Mouse (Mus musculus) erythroblast, adult 5-6 weeks (primary cell): ENCODE measurements around the gene Alkbh7. TPM values are rescaled to one million over a fixed set of nuclear protein-coding genes. Genes with fewer than 3 reads are reported as not detected.

Experiments used
- ATAC-seq: replicated peaks from 2 replicates; pipeline ENCODE4 v1.8.0; 2016; ENCODE audit warnings: moderate number of reproducible peaks, mild to moderate bottlenecking, moderate TSS enrichment, inconsistent platforms; ENCODE audit not compliant: poor library complexity, low FRiP score, severe bottlenecking
- total RNA-seq, 2 experiments: library from RNA; stranded (forward) in 1 of 2; stranded (reverse) in 1 of 2; fragments of 150-400 nt in 1 of 2; fragments of 200-764, 138-1000 nt in 1 of 2; gene quantifications; 2 replicates each; pipeline versions ENCODE4 v1.2.3 to v1.2.4; 2015 to 2017; ENCODE audit warnings: low replicate concordance in 2 of 2

Alkbh7 gene
- total RNA-seq (2015; ENCODE audit: low replicate concordance) (not detected in 2 replicates), total RNA-seq (2017; ENCODE audit: low replicate concordance) (2.5 and 8.9 TPM in 2 replicates)

GRCm38 (mm10) chr17:56997029-56997667 is at the start of gene Alkbh7:
Gene Alkbh7, plus strand, starts transcription at chr17:56997339.
- peak; percentile 95 for ATAC-seq

DNA sequence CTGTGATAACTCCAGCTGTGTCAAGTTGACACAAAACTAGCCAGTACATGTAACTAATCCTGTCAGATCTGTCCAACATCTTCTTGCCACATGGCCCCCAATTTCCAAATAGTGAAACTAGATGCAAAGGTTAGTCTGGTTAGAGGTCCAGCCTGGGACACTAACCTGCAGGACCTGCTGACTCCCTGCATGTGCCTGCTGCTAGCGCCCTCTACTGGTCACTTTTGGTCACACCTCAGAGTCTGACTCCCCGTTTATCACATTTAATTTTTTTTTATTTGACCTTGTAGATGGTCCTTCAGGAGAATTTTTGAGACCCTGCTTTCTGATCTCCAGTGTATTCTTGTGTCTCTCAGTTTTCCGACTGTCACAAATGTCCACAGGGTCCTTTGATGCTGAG is 46.2 kb upstream of the Alkbh7 start:
- ATAC-seq, result peak; percentile 85

DNA sequence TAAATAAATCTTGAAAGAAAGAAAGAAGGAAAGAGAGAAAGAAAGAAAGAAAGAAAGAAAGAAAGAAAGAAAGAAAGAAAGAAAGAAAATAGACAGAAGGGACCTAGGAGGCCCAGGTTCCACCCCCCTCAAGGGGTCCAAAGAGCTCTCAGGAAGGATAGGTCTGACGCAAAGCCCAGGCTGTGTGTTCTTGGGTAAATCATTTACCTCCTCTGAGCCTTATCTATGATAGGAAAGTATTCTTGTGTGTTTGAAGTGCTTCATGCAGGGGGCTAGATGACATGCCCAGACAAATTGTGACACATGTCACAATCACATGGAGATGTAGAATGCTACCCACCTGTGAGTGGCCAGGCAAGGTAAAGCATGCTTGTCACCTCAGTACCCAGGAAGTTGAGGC is 44.5 kb upstream of the Alkbh7 start:
- ATAC-seq, result no peak

GRCm38 (mm10) chr17:56954871-56955270 is 42.3 kb upstream of the Alkbh7 start:
- no peak for ATAC-seq

GRCm38 (mm10) chr17:56957763-56958429 is 39.2 kb upstream of the Alkbh7 start:
- peak; percentile 81 for ATAC-seq

DNA sequence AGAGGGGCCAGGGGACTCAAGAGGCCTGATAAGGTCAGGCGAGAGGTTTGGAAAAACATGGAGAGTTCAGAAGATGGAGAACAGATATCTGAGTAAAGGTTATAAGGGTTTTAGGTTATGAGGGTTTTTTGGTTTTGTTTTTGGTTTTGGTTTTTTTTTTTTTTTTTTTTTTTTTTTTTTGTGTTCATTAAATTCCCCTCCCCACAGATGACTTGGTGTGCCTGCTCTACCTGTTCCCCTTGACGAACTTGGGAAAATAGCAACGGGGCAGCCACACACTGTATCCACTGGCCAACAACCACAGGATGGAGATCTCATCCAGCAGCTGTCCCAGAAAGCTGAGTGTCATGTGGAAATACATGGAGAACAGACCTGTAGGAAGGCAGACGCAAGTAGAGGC is 38.5 kb upstream of the Alkbh7 start:
- no peak for ATAC-seq

GRCm38 (mm10) chr17:56961880-56962279 is 35.3 kb upstream of the Alkbh7 start:
- ATAC-seq, result no peak

GRCm38 (mm10) chr17:56962642-56963405 is 34.3 kb upstream of the Alkbh7 start:
- ATAC-seq, result no peak

DNA sequence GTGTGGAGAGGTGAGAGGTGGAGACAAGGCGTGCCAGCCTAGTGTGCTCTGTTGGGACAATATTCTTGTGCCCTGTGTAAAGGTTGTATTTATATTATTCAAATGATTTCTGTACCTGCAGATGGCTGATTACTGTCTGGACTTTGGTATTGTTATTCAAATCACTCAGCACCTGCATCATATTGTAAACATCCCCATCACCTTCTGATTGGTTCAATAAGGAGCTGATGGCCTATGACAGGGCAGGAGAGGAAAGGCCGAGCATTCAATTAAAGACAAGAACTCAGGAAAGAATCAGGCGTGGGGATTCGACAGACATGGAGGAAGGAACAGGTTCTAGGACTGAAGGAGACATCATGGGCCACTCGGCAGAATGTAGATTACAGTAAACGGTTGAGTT is 33.5 kb upstream of the Alkbh7 start:
- no peak for ATAC-seq

- ATAC-seq, result no peak
Observed at GRCm38 (mm10) chr17:56969321-56969720, 27.8 kb upstream of the Alkbh7 start.

DNA sequence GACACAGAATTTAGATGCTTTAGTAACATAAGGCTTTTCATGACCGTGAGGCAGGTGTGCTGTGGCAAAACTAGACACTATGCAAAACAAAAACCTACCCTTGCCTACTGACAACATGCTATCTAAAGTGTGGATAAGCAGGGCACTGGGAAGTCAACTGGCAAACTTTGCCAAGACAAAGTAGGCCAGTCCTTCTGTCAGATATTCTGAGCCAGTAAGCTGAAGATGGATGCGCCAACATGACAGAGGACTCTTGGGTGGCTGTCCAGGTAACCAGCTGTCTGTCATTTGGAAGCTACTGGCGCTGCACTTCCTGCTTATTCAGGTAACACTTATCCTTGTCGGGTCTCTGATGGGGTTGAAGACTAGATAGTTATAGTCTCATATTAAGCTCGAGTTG is 27.1 kb upstream of the Alkbh7 start:
- no peak for ATAC-seq

DNA sequence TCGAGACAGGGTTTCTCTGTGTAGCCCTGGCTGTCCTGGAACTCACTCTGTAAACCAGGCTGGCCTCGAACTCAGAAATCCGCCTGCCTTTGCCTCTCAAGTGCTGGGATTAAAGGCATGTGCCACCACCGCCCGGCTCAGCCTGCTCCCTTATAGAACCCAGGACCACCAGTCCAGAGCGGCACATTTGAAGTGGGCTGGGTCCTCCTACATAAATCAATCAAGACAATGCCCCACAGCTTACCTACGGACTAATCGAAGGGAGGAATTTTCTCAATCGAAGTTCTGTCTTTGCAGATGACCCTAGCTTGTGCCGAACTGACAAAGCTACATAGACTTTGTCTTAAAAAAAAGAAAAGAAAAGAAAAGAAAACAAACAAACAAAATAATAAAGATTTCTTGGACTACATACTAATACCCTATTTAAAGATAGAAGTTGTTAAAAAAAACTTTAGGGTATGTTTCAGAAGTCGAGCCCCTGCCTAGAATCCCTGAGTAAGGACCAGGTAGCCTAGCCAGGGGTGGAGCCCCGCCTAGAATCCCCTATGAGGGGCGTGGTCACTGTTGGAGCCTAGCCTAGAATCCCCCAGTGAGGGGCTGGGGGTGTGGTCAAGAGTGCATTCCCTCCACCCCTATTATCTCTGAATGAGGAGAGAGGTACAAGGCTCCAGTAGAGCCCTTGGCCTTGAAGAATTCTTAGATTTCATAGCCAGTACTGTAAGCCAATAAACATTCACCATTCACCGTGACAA is 23.0 kb upstream of the Alkbh7 start:
- ATAC-seq, result no peak

- ATAC-seq, result 0 out of 2 replicates have a peak, but pooled peaks have one; percentile 21
Observed at GRCm38 (mm10) chr17:56974708-56975240, 22.4 kb upstream of the Alkbh7 start.

DNA sequence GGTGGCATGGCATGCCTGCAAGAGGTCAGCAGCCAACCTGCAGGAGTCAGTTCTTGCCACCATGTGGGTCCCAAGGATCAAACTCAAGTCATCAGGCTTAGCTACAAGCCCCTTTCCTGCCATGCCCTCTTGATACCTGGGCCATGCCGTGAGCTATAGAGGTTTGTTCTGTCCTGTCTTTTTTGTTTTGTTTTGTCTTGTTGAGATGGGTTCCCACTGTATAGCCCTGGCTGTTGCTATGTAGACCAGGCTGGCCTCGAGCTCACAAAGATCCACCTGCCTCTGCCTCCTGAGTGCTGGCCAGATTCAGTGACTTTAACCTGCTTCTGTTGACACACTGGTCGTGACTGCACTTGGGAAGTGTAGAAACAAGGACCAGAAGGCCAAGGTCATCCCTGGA is 21.7 kb upstream of the Alkbh7 start:
- ATAC-seq, result no peak

DNA sequence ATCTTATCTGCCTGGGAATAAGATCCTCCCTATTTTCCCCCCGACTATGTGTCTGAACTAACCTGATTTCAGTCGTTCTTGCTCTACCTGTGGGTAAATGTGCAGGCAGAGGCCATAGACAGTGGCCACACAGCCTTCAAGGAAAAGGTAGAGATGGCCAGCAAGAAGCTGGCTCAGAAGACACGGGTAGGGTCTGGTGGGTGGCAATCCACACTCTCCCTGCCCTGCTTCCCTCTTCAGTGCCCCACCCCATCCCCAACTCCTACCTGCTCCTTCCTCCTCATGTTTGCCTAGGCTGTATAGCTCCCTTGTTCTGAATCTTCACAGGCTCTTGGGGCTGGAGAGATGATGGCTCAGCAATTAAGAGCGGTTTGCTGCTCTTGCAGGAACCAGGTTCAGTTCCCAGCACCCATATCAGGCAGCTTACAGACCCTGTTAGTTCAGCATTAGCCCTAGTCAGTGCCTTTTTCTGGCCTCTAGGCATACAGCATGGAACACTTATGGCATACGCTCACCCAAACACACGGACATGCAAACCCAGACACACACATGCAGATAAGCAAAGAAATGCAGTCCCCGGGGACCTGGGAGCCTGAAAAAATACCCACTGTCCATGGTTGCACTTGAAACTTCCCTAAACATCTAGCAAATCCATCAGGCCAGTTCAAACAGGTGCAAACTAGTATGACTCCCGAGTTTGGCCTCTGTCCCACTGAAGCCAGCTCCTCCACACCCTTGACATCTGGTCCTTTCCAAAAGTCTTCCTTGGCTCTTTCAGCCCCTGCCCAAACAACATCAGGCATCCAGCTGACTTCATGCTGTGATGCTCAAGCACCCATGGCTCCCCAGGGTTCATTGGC is 20.4 kb upstream of the Alkbh7 start:
- no peak for ATAC-seq

DNA sequence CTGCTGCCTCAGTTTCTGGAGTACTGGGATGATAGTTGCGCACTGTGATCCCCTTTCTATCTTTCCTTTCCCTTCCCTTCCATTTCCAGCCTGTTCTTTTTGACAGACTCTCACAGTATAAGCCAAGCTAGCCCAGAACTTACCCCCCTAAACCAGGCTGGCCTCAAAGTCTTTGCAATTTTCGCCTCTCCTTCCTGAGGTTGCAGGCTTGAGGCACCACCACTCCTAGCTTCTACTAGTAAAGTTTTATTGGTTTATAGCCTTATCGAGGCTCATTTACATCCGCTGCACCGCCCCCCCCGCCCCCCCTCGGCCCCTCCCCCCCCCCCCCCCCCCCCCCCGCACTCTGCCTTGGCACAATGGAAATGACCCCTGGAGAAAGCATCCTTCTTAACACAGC is 17.6 kb upstream of the Alkbh7 start:
- ATAC-seq, result no peak

DNA sequence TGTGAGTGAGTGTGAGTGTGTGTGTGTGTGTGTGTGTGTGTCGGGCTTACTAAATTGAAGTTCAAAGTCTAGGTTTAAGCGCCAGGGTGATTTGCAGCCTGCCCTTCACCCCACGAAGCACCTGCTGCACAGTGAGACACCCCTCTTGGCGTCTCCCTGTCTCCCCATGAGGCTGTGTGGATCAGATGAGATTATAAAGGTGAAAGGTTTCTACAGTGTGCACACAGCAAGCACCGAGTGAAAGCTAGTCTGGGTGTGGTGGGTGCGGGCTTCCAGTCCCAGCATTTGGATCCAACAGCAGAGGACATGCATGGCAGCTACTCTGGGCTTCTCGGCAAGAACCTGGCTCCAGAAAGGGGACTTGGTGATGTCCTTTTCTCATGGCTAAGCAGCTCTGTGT is 16.1 kb upstream of the Alkbh7 start:
- no peak for ATAC-seq

GRCm38 (mm10) chr17:56982013-56982412 is 15.1 kb upstream of the Alkbh7 start, which contains the start of gene Acer1:
Gene Acer1, minus strand, starts transcription at chr17:56982126.
- ATAC-seq, result no peak

DNA sequence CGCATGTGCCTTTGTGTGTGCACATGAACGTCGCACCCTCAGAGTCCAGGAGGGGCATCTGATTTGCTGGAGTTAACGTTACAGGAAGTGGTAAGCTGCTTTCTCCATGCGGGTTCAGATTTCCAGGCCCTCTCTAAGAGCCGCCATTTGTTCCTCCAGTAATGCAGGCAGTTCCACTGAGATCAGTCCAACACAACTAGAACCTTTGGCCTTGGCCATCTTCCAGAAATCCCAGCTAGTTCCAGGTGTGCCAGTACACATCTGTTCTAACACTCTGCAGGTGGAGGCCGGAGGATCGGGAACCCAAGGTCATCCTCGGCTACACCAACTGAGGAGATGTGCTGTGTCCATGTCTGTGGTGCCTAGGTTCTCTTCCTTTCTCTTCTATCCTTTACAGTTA is 12.3 kb upstream of the Alkbh7 start:
- no peak for ATAC-seq
